Mouse (Mus musculus) stomach, postnatal 0 days (tissue): ENCODE measurements around the gene Sft2d2.

Experiments used
- CTCF ChIP-seq: IDR thresholded peaks from 2 replicates; pipeline ENCODE4 v1.5.1; 2016; ENCODE audit warnings: antibody characterized with exemption, low read depth, mild to moderate bottlenecking, moderate library complexity
- EP300 ChIP-seq: optimal IDR thresholded peaks from 2 replicates; pipeline ENCODE3; 2016; ENCODE audit warnings: antibody characterized with exemption

- TF ChIP-seq EP300 (no peak), CTCF (no peak)
Measured at GRCm38 (mm10) chr1:165187357-165187756, 6.9 kb downstream of the Sft2d2 start.
